Mouse (Mus musculus): ENCODE results near the gene Zfp523. TPM values are rescaled to one million over a fixed set of nuclear protein-coding genes. Genes with fewer than 3 reads are reported as not detected.

Zfp523 gene
- polyA plus RNA-seq, 1 experiment from 2014 or later = 5.9 TPM

GRCm38 (mm10) chr17:28141771-28142699 lies 34.9 kb upstream of the Zfp523 start, which contains the start of gene Scube3:
Scube3 (plus strand) TSS chr17:28142141.
- H3K4me1 ChIP-seq (replicated peaks) = peaks cover 27% of the 10 kb centered on the region
- H3K36me3 ChIP-seq = no peaks in the 10 kb centered on the region
- no peak within 1 kb of the TSS for H3K27ac ChIP-seq
- ATAC-seq (ENCODE audit: low read depth) (no peak), DNase-seq (no peak)
- no peaks in the 10 kb centered on the region for H3K9me3 ChIP-seq (replicated peaks)
- H3K4me2 ChIP-seq = peak within 1 kb of the TSS; percentile 71
- WGBS (ENCODE audit: insufficient replicate concordance) = 1% methylated on average over 92 of the region's 97 CpGs
- H3K27me3 ChIP-seq = peaks cover 98% of the 10 kb centered on the region
- peak within 1 kb of the TSS; percentile 59 for H3K4me3 ChIP-seq (replicated peaks)
- H3K9ac ChIP-seq = peak within 1 kb of the TSS; percentile 49

- Histone ChIP-seq H3K27ac (no peak overlapping the region), H3K9me3 (replicated peaks) (no peaks in the 10 kb centered on the region), H3K4me1 (replicated peaks) (peaks cover 27% of the 10 kb centered on the region), H3K4me2 (peak overlapping the region; percentile 71), H3K36me3 (no peaks in the 10 kb centered on the region), H3K9ac (peak overlapping the region; percentile 49), H3K27me3 (peaks cover 97% of the 10 kb centered on the region), H3K4me3 (replicated peaks) (peak overlapping the region; percentile 59)
- WGBS (ENCODE audit: insufficient replicate concordance) = under 1% methylated on average over 33 of the region's 33 CpGs
- no peak for ATAC-seq (ENCODE audit: low read depth)
- DNase-seq = no peak
Measured at GRCm38 (mm10) chr17:28142700-28143610, 34.0 kb upstream of the Zfp523 start.

- Histone ChIP-seq H3K4me2 (peak overlapping the region; percentile 71), H3K27ac (no peak overlapping the region), H3K4me3 (replicated peaks) (no peak overlapping the region), H3K36me3 (no peaks in the 10 kb centered on the region), H3K9ac (no peak overlapping the region), H3K27me3 (peaks cover 97% of the 10 kb centered on the region), H3K4me1 (replicated peaks) (peaks cover 27% of the 10 kb centered on the region), H3K9me3 (replicated peaks) (no peaks in the 10 kb centered on the region)
- ATAC-seq (ENCODE audit: low read depth) (no peak), DNase-seq (no peak)
- 3% methylated on average over 9 of the region's 9 CpGs for WGBS (ENCODE audit: insufficient replicate concordance)
Measured at GRCm38 (mm10) chr17:28143751-28144150, 33.2 kb upstream of the Zfp523 start.

GRCm38 (mm10) chr17:28144241-28144640 lies 32.7 kb upstream of the Zfp523 start:
- peaks cover 97% of the 10 kb centered on the region for H3K27me3 ChIP-seq
- H3K4me1 ChIP-seq (replicated peaks) = peaks cover 27% of the 10 kb centered on the region

GRCm38 (mm10) chr17:28148288-28148687 lies 28.6 kb upstream of the Zfp523 start:
- ATAC-seq (ENCODE audit: low read depth) = no peak
- Histone ChIP-seq H3K27ac (no peak overlapping the region), H3K9me3 (replicated peaks) (no peaks in the 10 kb centered on the region), H3K4me2 (no peak overlapping the region), H3K9ac (no peak overlapping the region), H3K4me1 (replicated peaks) (peaks cover 14% of the 10 kb centered on the region), H3K36me3 (no peaks in the 10 kb centered on the region), H3K27me3 (peaks cover 60% of the 10 kb centered on the region), H3K4me3 (replicated peaks) (no peak overlapping the region)
- no peak for DNase-seq
- WGBS (ENCODE audit: insufficient replicate concordance) = 53% methylated on average over 3 of the region's 3 CpGs

More at GRCm38 (mm10) chr17:28144241-28144640, 32.7 kb upstream of the Zfp523 start:
- peak overlapping the region; percentile 71 for H3K4me2 ChIP-seq
- DNase-seq = no peak
- no peaks in the 10 kb centered on the region for H3K36me3 ChIP-seq
- H3K9ac ChIP-seq = no peak overlapping the region
- H3K27ac ChIP-seq = no peak overlapping the region
- ATAC-seq (ENCODE audit: low read depth) = no peak
- no peak overlapping the region for H3K4me3 ChIP-seq (replicated peaks)
- no peaks in the 10 kb centered on the region for H3K9me3 ChIP-seq (replicated peaks)
- 13% methylated on average over 6 of the region's 6 CpGs for WGBS (ENCODE audit: insufficient replicate concordance)

GRCm38 (mm10) chr17:28149734-28150133 lies 27.2 kb upstream of the Zfp523 start:
- no peak overlapping the region for H3K9ac ChIP-seq
- H3K36me3 ChIP-seq = no peaks in the 10 kb centered on the region
- 63% methylated on average over 8 of the region's 8 CpGs for WGBS (ENCODE audit: insufficient replicate concordance)
- no peak overlapping the region for H3K4me2 ChIP-seq
- peaks cover 1% of the 10 kb centered on the region for H3K4me1 ChIP-seq (replicated peaks)
- no peaks in the 10 kb centered on the region for H3K9me3 ChIP-seq (replicated peaks)
- ATAC-seq (ENCODE audit: low read depth) (no peak), DNase-seq (no peak)
- H3K27me3 ChIP-seq = peaks cover 46% of the 10 kb centered on the region
- no peak overlapping the region for H3K27ac ChIP-seq
- no peak overlapping the region for H3K4me3 ChIP-seq (replicated peaks)

- ATAC-seq (ENCODE audit: low read depth) (no peak), DNase-seq (no peak)
- Histone ChIP-seq H3K27me3 (peaks cover 38% of the 10 kb centered on the region), H3K4me1 (replicated peaks) (no peaks in the 10 kb centered on the region; the same call in 1 of the 2 replicates), H3K9ac (no peak overlapping the region), H3K4me2 (no peak overlapping the region), H3K27ac (no peak overlapping the region), H3K4me3 (replicated peaks) (no peak overlapping the region), H3K36me3 (no peaks in the 10 kb centered on the region), H3K9me3 (replicated peaks) (no peaks in the 10 kb centered on the region)
- 58% methylated on average over 12 of the region's 12 CpGs for WGBS (ENCODE audit: insufficient replicate concordance)
Measured at GRCm38 (mm10) chr17:28150456-28150855, 26.5 kb upstream of the Zfp523 start.

GRCm38 (mm10) chr17:28153095-28153494 lies 23.8 kb upstream of the Zfp523 start:
- H3K27ac ChIP-seq = no peak overlapping the region
- WGBS (ENCODE audit: insufficient replicate concordance) = 60% methylated on average over 6 of the region's 6 CpGs
- H3K9ac ChIP-seq = no peak overlapping the region
- no peak overlapping the region for H3K4me3 ChIP-seq (replicated peaks)
- H3K36me3 ChIP-seq = no peaks in the 10 kb centered on the region
- DNase-seq = no peak
- H3K27me3 ChIP-seq = peaks cover 24% of the 10 kb centered on the region
- H3K9me3 ChIP-seq (replicated peaks) = no peaks in the 10 kb centered on the region
- peak; percentile 41; the same call in 1 of the 2 replicates for ATAC-seq (ENCODE audit: low read depth)
- no peaks in the 10 kb centered on the region for H3K4me1 ChIP-seq (replicated peaks)
- no peak overlapping the region for H3K4me2 ChIP-seq

- no peak overlapping the region for H3K9ac ChIP-seq
- WGBS (ENCODE audit: insufficient replicate concordance) = 61% methylated on average over 8 of the region's 8 CpGs
- H3K27me3 ChIP-seq = peaks cover 27% of the 10 kb centered on the region
- H3K9me3 ChIP-seq (replicated peaks) = no peaks in the 10 kb centered on the region
- no peak overlapping the region for H3K4me3 ChIP-seq (replicated peaks)
- no peak overlapping the region for H3K27ac ChIP-seq
- H3K36me3 ChIP-seq = no peaks in the 10 kb centered on the region
- H3K4me1 ChIP-seq (replicated peaks) = no peaks in the 10 kb centered on the region
- DNase-seq (no peak), ATAC-seq (ENCODE audit: low read depth) (no peak)
- H3K4me2 ChIP-seq = no peak overlapping the region
Measured at GRCm38 (mm10) chr17:28154970-28155369, 22.0 kb upstream of the Zfp523 start.

- no peak overlapping the region for H3K27ac ChIP-seq
- ATAC-seq (ENCODE audit: low read depth) (no peak), DNase-seq (no peak)
- no peaks in the 10 kb centered on the region for H3K36me3 ChIP-seq
- no peak overlapping the region for H3K9ac ChIP-seq
- H3K4me3 ChIP-seq (replicated peaks) = no peak overlapping the region
- peaks cover 66% of the 10 kb centered on the region for H3K27me3 ChIP-seq
- WGBS (ENCODE audit: insufficient replicate concordance) = 17% methylated on average over 9 of the region's 10 CpGs
- no peaks in the 10 kb centered on the region for H3K9me3 ChIP-seq (replicated peaks)
- no peak overlapping the region for H3K4me2 ChIP-seq
- H3K4me1 ChIP-seq (replicated peaks) = no peaks in the 10 kb centered on the region
Measured at GRCm38 (mm10) chr17:28160361-28160760, 16.6 kb upstream of the Zfp523 start.

GRCm38 (mm10) chr17:28161310-28161881 lies 15.5 kb upstream of the Zfp523 start:
- Histone ChIP-seq H3K4me3 (replicated peaks) (no peak overlapping the region), H3K27ac (no peak overlapping the region), H3K36me3 (no peaks in the 10 kb centered on the region), H3K4me1 (replicated peaks) (no peaks in the 10 kb centered on the region), H3K27me3 (peaks cover 65% of the 10 kb centered on the region), H3K4me2 (no peak overlapping the region), H3K9ac (no peak overlapping the region), H3K9me3 (replicated peaks) (no peaks in the 10 kb centered on the region)
- no peak for ATAC-seq (ENCODE audit: low read depth)
- WGBS (ENCODE audit: insufficient replicate concordance) = 23% methylated on average over 11 of the region's 11 CpGs
- no peak for DNase-seq

Data from liver, embryonic 13.5 days (tissue).